Mouse (Mus musculus) forebrain, embryonic 14.5 days (tissue): Measurements from ENCODE around the gene Acot2. TPM values are rescaled to one million over a fixed set of nuclear protein-coding genes. Genes with fewer than 3 reads are reported as not detected.
A peak's percentile ranks its signal among the peaks of the same experiment; 100 is the strongest.
"Not testable (repeated sequence)": the region's sequence is repeated elsewhere in the genome, so short reads cannot be mapped to it uniquely, and the experiment has no call there.

Source experiments
- ATAC-seq: fragments of 200-750 bp; cut with Nextera tagmentation; 2 replicates; pipeline ENCODE4 v1.8.0; 2017; ENCODE audit warnings: mild to moderate bottlenecking, moderate library complexity
- DNase-seq: peaks from one replicate; pipeline ENCODE4 v3.0.0-alpha.2; 2015; ENCODE audit warnings: low spot score
- H3K27ac ChIP-seq: fragments of 300-500 bp; sonication (generic); 2 replicates; pipeline ENCODE4 v1.5.1; 2014; ENCODE audit warnings: low read depth, mild to moderate bottlenecking, control low read depth, low read length, moderate library complexity
- H3K27me3 ChIP-seq: fragments of 300-500 bp; sonication (generic); replicated peaks from 2 replicates; pipeline ENCODE4 v1.6.1; 2014; ENCODE audit warnings: low read length, control low read depth, mixed read lengths; ENCODE audit not compliant: control insufficient read depth, insufficient read depth
- H3K36me3 ChIP-seq: fragments of 300-500 bp; sonication (generic); 2 replicates; pipeline ENCODE4 v1.6.1; 2014; ENCODE audit warnings: low read length, control low read depth; ENCODE audit not compliant: control insufficient read depth, insufficient read depth
- H3K4me1 ChIP-seq: fragments of 300-500 bp; sonication (generic); 2 replicates; pipeline ENCODE4 v1.6.1; 2014; ENCODE audit warnings: antibody characterized with exemption, low read length, control low read depth; ENCODE audit not compliant: control insufficient read depth, insufficient read depth
- H3K4me2 ChIP-seq: fragments of 300-500 bp; sonication (generic); 2 replicates; pipeline ENCODE4 v1.6.1; 2014; ENCODE audit warnings: mild to moderate bottlenecking, control low read depth, low read length
- H3K4me3 ChIP-seq: fragments of 300-500 bp; sonication (generic); 2 replicates; pipeline ENCODE4 v1.5.1; 2014; ENCODE audit warnings: low read depth, low read length, control low read depth
- H3K9ac ChIP-seq: fragments of 300-500 bp; sonication (generic); 2 replicates; pipeline ENCODE4 v1.6.1; 2014; ENCODE audit warnings: mild to moderate bottlenecking, low read length, control low read depth, moderate library complexity
- H3K9me3 ChIP-seq: fragments of 300-500 bp; sonication (generic); replicated peaks from 2 replicates; pipeline ENCODE4 v1.6.1; 2016; ENCODE audit warnings: low read length, control low read depth, mixed read lengths; ENCODE audit not compliant: control insufficient read depth
- WGBS: fragments of 180-500 bp; shearing (Covaris S2); extraction: QIAGEN DNeasy Blood & Tissue Kit; methylation state at CpG from one replicate; pipeline ENCODE4 v1.1.7; 2014; 5-methylcytosine and 5-hydroxymethylcytosine counted together
- polyA plus RNA-seq: library from polyadenylated mRNA; unstranded; fragments of >200 nt; fragmentation: Nextera tagmentation; extraction: Ambion mirVana; gene quantifications from 2 replicates; pipeline ENCODE4 v1.2.1, GENCODE M21; 2014

Acot2 gene
- polyA plus RNA-seq, 1 experiment from 2014 or later, result 4.3 TPM

DNA sequence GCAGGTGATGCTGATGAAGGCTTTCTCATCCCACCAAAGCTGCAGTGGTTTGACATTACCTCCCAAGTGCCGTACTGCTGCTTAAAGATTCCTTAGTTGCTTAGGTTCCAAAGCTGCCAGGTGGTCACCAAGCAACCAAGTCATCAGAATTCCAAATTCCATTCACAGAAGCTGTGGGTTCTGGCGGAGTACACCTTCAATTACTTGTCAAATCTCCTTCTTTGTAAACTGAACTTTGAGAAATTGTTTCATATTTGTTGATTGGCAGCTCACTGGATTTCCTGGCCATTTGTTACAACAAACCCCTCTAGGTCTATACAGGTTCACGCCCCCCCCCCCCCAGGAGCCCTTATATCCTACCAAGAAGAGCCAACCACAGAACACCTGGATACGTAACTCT is 2.9 kb upstream of the Acot2 start, which contains the start of gene Heatr4:
Gene Heatr4, minus strand, starts transcription at position 101 of the 400 bp plus-strand sequence.
- Histone ChIP-seq H3K27me3 (no peaks in the 10 kb centered on the region), H3K4me1 (no peaks in the 10 kb centered on the region), H3K27ac (no peak within 1 kb of the TSS), H3K4me2 (no peak within 1 kb of the TSS), H3K4me3 (no peak within 1 kb of the TSS), H3K36me3 (no peaks in the 10 kb centered on the region), H3K9ac (no peak within 1 kb of the TSS), H3K9me3 (no peaks in the 10 kb centered on the region)
- 65% methylated on average over 4 of the region's 4 CpGs for whole genome bisulfite sequencing
- DNase-seq, result no peak
- no peak for ATAC-seq

DNA sequence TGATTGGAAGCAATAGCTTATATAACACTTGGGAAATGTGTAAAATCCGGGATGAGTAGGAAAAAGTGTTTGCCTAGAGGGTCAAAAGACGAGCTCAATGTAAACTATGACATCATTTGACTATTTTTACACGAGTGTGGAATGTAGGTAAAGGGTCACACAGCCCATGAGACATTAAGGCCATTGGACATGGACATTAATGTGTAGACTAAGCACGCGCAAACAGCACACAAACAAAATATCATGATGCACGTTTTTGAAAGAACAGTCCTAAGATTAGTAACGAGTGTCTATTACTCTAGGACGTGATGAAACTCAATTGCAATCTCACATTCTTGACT is 449 bp upstream of the Acot2 start:
- WGBS, result 31% methylated on average over 8 of the region's 8 CpGs
- DNase-seq, result no peak
- H3K9ac ChIP-seq, result peak overlapping the region; percentile 76; the same call in 1 of the 2 replicates
- no peaks in the 10 kb centered on the region for H3K27me3 ChIP-seq
- H3K4me2 ChIP-seq, result peak overlapping the region; percentile 55
- ATAC-seq, result 0 out of 2 replicates have a peak, but pooled peaks have one; percentile 7
- no peaks in the 10 kb centered on the region for H3K9me3 ChIP-seq
- no peaks in the 10 kb centered on the region for H3K4me1 ChIP-seq
- H3K4me3 ChIP-seq, result peak overlapping the region; percentile 55
- peak overlapping the region; percentile 86 for H3K27ac ChIP-seq
- no peaks in the 10 kb centered on the region for H3K36me3 ChIP-seq

DNA sequence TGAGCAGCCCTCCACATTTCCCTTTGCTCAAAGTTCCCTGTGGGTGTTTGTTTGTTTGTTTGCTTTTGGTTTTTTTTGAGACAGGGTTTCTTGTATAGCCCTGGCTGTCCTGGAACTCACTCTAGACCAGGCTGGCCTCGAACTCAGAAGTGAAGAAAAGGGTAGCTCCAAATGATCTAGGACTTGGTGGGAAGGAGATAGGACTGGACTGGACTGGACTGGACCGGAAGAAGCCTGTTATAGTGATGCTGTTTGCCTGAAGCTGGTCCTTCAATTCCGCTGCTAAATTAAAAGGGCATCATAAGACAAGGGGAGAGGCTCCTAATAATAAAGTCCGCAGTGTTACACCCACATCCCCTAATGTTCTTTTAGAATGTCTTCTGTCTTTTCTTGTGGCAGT is 822 bp downstream of the Acot2 start:
- Histone ChIP-seq H3K4me3 (peak overlapping the region; percentile 55), H3K9me3 (no peaks in the 10 kb centered on the region), H3K27me3 (no peaks in the 10 kb centered on the region), H3K4me1 (no peaks in the 10 kb centered on the region), H3K36me3 (0 out of 2 replicates have a peak, but pooled peaks cover 4% of the 10 kb centered on the region), H3K4me2 (peak overlapping the region; percentile 55), H3K9ac (peak overlapping the region; percentile 76), H3K27ac (0 out of 2 replicates have a peak overlapping the region, but pooled peaks have one; percentile 86)
- no peak for DNase-seq
- 71% methylated on average over 4 of the region's 4 CpGs for WGBS
- peak; percentile 6; the same call in 1 of the 2 replicates for ATAC-seq

DNA sequence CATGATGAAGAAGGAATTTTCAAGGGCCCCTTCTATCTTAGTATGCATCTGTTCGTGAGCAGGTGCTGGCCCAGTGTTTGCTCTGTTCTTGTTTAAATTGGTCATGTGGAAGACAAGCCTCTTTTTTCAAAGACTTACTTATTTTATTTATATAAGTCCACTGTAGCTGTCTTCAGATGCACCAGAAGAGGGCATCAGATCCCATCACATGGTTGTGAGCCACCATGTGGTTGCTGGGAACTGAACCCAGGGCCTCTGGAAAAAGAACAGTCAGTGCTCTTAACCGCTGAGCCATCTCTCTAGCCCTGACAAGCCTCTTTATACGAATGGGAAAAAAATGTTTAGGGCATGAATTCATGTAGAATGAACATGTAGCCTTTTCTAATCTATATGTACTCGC is 1.7 kb downstream of the Acot2 start:
- no peaks in the 10 kb centered on the region for H3K27me3 ChIP-seq
- ATAC-seq (no peak), DNase-seq (no peak)
- no peaks in the 10 kb centered on the region for H3K9me3 ChIP-seq
- no peak overlapping the region for H3K27ac ChIP-seq
- no peak overlapping the region for H3K4me3 ChIP-seq
- H3K36me3 ChIP-seq, result 0 out of 2 replicates have a peak, but pooled peaks cover 4% of the 10 kb centered on the region
- H3K4me2 ChIP-seq, result no peak overlapping the region
- 96% methylated on average over 4 of the region's 4 CpGs for WGBS
- no peak overlapping the region for H3K9ac ChIP-seq
- H3K4me1 ChIP-seq, result no peaks in the 10 kb centered on the region

DNA sequence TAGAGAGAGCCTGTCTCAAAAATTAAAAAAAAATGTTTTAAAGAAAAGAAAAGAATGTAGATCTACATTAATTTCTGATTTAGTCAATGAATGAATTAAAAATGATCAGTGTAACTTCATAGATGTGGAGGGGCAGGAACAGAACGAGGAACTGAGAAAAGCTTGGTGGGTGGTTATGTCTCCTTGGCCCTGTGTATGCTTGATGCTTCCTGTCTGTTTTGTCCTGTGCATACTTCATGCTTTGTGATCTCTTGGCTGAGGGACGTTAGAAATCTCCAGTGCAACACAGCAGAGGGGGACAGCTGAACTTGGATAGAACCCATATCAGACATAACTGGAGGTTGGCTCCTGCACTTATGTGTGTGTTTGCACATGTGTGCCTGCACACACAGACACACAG is 9.6 kb downstream of the Acot2 start:
- Histone ChIP-seq H3K4me3 (no peak overlapping the region), H3K9ac (no peak overlapping the region), H3K9me3 (no peaks in the 10 kb centered on the region), H3K4me2 (no peak overlapping the region), H3K36me3 (0 out of 2 replicates have a peak, but pooled peaks cover 4% of the 10 kb centered on the region), H3K27me3 (no peaks in the 10 kb centered on the region), H3K4me1 (no peaks in the 10 kb centered on the region), H3K27ac (no peak overlapping the region)
- no peak for ATAC-seq
- DNase-seq, result no peak
- 68% methylated on average over 2 of the region's 2 CpGs for WGBS

DNA sequence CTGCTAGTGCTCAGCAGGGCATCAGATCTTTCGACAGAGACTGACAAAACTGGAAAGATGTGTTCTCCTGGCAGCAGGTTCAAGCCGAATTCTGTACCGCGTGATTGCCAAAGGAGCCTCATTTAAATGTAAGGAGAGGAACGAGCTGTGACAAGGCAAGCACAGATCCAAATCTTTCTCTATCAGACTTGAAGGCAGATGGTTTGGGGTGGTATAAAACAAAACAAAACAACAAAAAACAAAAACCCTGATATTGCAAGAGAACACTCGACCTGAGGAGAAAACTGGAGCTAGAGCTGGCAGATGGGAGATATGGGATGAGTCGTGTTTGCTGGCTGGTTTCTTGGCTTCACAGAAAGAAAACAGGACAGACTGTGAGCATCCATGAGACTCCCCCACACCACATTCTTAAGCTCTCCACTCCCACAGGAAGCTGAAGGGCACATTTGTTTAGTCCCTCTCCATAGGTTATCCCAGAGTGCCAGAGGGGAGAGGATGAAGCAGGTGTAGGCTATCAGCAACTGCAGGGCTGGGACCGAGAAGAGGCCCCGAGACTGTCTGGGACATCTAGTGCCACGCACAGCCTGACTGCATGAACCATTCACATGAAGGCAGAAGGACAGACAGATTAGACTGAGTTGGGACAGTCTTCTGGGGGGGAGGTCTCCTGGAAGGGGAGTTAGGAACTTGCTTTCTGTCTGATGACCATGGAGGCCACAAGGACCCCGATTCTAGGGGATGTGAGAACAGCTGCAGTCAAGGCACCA is 10.9 kb downstream of the Acot2 start:
- 55% methylated on average over 11 of the region's 11 CpGs for WGBS
- H3K27me3 ChIP-seq, result no peaks in the 10 kb centered on the region
- H3K4me2 ChIP-seq, result no peak overlapping the region
- no peak overlapping the region for H3K9ac ChIP-seq
- H3K4me1 ChIP-seq, result no peaks in the 10 kb centered on the region
- no peaks in the 10 kb centered on the region for H3K9me3 ChIP-seq
- peak; percentile 68 for DNase-seq
- H3K36me3 ChIP-seq, result no peaks in the 10 kb centered on the region
- no peak overlapping the region for H3K4me3 ChIP-seq
- peak overlapping the region; percentile 50; the same call in 1 of the 2 replicates for H3K27ac ChIP-seq
- peak; percentile 57; the same call in 1 of the 2 replicates for ATAC-seq

DNA sequence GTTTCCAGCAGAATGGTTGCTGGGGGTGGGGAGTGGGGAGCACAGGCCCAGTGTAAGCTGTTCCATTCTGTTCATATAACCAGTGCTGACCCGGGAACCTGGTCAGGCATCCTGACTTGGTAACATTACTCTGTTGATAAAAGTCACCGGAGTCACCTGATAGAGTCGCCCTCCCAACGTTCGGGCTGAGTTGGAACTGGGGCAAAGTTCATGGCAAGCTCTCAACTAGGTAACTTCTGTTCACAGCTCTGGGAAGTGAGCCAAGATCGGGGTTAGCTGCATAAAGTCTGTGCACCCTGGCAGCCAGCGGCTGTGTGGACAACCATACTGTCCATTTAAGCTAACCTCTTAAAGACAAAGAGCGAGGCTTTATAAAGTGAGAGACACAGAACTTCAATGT is 11.6 kb downstream of the Acot2 start:
- H3K4me3 ChIP-seq, H3K27me3 ChIP-seq, H3K9ac ChIP-seq, H3K4me1 ChIP-seq, ATAC-seq, H3K9me3 ChIP-seq, H3K36me3 ChIP-seq, H3K4me2 ChIP-seq, H3K27ac ChIP-seq: not testable (repeated sequence)
- WGBS, result 77% methylated on average over 8 of the region's 8 CpGs
- DNase-seq, result peak; percentile 33

DNA sequence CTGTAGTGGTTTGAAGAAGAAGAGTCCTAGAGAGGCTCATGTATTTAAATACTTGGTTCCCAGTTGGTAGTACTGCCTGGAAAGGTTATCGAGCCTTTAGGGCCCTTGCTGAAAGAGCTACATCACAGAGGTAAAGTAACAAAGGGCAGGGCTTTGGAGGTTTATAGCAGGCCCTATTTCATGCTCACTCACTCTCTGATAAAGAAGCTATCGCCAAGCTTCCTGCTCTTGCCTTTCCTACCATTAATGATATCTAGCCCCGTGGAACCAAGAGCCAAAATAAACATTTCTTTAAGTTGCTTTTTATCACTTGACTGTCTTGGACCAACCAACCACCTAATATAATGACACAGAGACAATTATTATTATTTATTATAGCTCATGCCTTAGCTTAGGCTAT is 12.8 kb downstream of the Acot2 start:
- Histone ChIP-seq H3K27ac (no peak overlapping the region), H3K36me3 (no peaks in the 10 kb centered on the region), H3K9me3 (no peaks in the 10 kb centered on the region), H3K9ac (no peak overlapping the region), H3K4me3 (no peak overlapping the region), H3K4me2 (no peak overlapping the region), H3K27me3 (no peaks in the 10 kb centered on the region), H3K4me1 (no peaks in the 10 kb centered on the region)
- no peak for DNase-seq
- no peak for ATAC-seq
- WGBS, result 86% methylated on average over 3 of the region's 3 CpGs

DNA sequence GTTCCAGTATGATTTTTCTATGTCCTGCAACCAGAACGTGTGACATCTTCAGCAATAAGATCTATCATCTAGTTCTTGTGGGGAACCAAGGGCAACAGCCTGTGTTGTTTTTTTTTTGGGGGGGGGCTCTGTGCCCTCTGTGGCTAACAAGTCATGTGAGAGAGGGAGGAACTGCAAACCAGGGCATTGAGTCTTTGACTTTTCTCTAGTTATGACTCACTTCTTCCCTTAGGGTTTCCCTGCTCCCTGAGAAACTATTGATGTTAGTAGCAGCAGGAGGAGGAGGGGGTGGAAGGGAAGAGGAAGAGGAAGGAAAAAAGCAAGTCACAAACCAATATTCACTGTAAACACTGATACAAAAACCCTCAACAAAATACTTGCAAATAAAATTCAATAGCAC is 16.2 kb downstream of the Acot2 start:
- WGBS, result 84% methylated on average over 1 of the region's 1 CpGs
- Histone ChIP-seq H3K27me3 (no peaks in the 10 kb centered on the region), H3K4me1 (peaks cover 6% of the 10 kb centered on the region), H3K9me3 (no peaks in the 10 kb centered on the region), H3K9ac (no peak overlapping the region), H3K4me3 (no peak overlapping the region), H3K4me2 (no peak overlapping the region), H3K27ac (no peak overlapping the region), H3K36me3 (no peaks in the 10 kb centered on the region)
- DNase-seq (no peak), ATAC-seq (no peak)
